Mouse (Mus musculus): Measurements from ENCODE around the gene Appl1.

DNA sequence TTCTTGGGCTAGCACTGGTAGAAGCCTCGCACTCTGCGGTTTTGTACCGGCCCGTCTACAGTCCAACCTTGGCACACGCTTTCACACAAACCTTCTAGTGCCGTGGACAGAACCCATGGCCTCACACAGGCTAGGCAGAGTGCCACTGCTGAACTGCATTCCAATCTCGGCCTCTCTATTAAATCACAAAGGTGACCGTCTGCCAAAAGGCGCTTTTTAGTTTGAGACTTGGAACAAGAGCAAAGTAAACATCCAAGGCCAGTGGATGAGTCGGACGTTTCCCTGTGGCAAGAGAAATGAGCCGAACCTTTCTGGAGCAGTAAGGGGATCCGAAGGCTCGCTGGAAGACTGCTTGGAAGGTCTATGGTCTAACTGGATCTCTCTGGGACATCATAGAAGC is 48.8 kb upstream of the Appl1 start:
- no peak for TF ChIP-seq POLR2A (IDR thresholded peaks at IDR 0.05; ENCODE audit: insufficient read length, low read depth)
- no peak for TF ChIP-seq E2F4 (IDR thresholded peaks at IDR 0.05; ENCODE audit: insufficient read depth)
- no peak for TF ChIP-seq CEBPB (IDR thresholded peaks at IDR 0.05; ENCODE audit: insufficient read depth, poor library complexity, severe bottlenecking)

Data from myocyte (in vitro differentiated cells).